Mouse (Mus musculus) lung, embryonic 16.5 days (tissue): ENCODE data around the gene Tcf7l1. TPM values are rescaled to one million over a fixed set of nuclear protein-coding genes. Genes with fewer than 3 reads are reported as not detected.

Experiments used
- ATAC-seq: fragments of 200-750 bp; cut with Nextera tagmentation; 2 replicates; pipeline ENCODE4 v1.8.0; 2017; ENCODE audit warnings: low read depth, mild to moderate bottlenecking, moderate library complexity
- H3K27ac ChIP-seq: fragments of 300-500 bp; sonication (generic); 2 replicates; pipeline ENCODE4 v1.5.1; 2014; ENCODE audit warnings: mild to moderate bottlenecking, control low read depth, low read length
- H3K27me3 ChIP-seq: fragments of 300-500 bp; sonication (generic); 2 replicates; pipeline ENCODE4 v1.6.1; 2014; ENCODE audit warnings: low read depth, low read length, mixed read lengths; ENCODE audit not compliant: control insufficient read depth, insufficient read depth
- H3K36me3 ChIP-seq: fragments of 300-500 bp; sonication (generic); 2 replicates; pipeline ENCODE4 v1.6.1; 2014; ENCODE audit warnings: low read length; ENCODE audit not compliant: control insufficient read depth, insufficient read depth
- H3K4me1 ChIP-seq: fragments of 300-500 bp; sonication (generic); replicated peaks from 2 replicates; pipeline ENCODE4 v1.6.1; 2014; ENCODE audit warnings: low read length, mixed read lengths; ENCODE audit not compliant: control insufficient read depth, insufficient read depth
- H3K4me2 ChIP-seq: fragments of 300-500 bp; sonication (generic); 2 replicates; pipeline ENCODE4 v1.6.1; 2014; ENCODE audit warnings: low read depth, low read length, control low read depth
- H3K4me3 ChIP-seq: fragments of 300-500 bp; sonication (generic); 2 replicates; pipeline ENCODE4 v1.5.1; 2014; ENCODE audit warnings: mild to moderate bottlenecking, low read length, control low read depth
- H3K9ac ChIP-seq: fragments of 300-500 bp; sonication (generic); 2 replicates; pipeline ENCODE4 v1.6.1; 2014; ENCODE audit warnings: low read length, control low read depth
- H3K9me3 ChIP-seq: fragments of 300-500 bp; sonication (generic); 2 replicates; pipeline ENCODE4 v1.6.1; 2016; ENCODE audit warnings: low read length; ENCODE audit not compliant: control insufficient read depth
- WGBS: fragments of 180-500 bp; shearing (Covaris S2); extraction: QIAGEN DNeasy Blood & Tissue Kit; methylation state at CpG from one replicate; pipeline ENCODE4 v1.1.7; 2014; 5-methylcytosine and 5-hydroxymethylcytosine counted together
- polyA plus RNA-seq: library from polyadenylated mRNA; unstranded; fragments of >200 nt; fragmentation: Nextera tagmentation; extraction: Ambion mirVana; gene quantifications from 2 replicates; pipeline ENCODE4 v1.2.1, GENCODE M21; 2015

Tcf7l1 gene
- polyA plus RNA-seq, 1 experiment from 2014 or later: 31.9 TPM

- H3K4me3 ChIP-seq: no peak overlapping the region
- ATAC-seq: no peak
- H3K27ac ChIP-seq: no peak overlapping the region
- H3K4me1 ChIP-seq: peaks cover 5% of the 10 kb centered on the region
- no peak overlapping the region for H3K9ac ChIP-seq
- 76% methylated on average over 3 of the region's 3 CpGs for WGBS
- peaks cover 7% of the 10 kb centered on the region for H3K36me3 ChIP-seq
- no peaks in the 10 kb centered on the region for H3K9me3 ChIP-seq
- no peaks in the 10 kb centered on the region for H3K27me3 ChIP-seq
- H3K4me2 ChIP-seq: no peak overlapping the region
Observed at GRCm38 (mm10) chr6:72636940-72637339, 152.1 kb downstream of the Tcf7l1 start.

GRCm38 (mm10) chr6:72635760-72636431 is 153.2 kb downstream of the Tcf7l1 start:
- Histone ChIP-seq H3K9me3 (no peaks in the 10 kb centered on the region), H3K4me1 (peaks cover 5% of the 10 kb centered on the region), H3K4me2 (0 out of 2 replicates have a peak overlapping the region, but pooled peaks have one; percentile 2), H3K27me3 (no peaks in the 10 kb centered on the region), H3K36me3 (peaks cover 15% of the 10 kb centered on the region), H3K4me3 (no peak overlapping the region), H3K27ac (no peak overlapping the region; the same call in 1 of the 2 replicates), H3K9ac (no peak overlapping the region)
- ATAC-seq: peak; percentile 86
- WGBS: 30% methylated on average over 12 of the region's 12 CpGs

- WGBS: 62% methylated on average over 10 of the region's 10 CpGs
- ATAC-seq: no peak
- H3K27ac ChIP-seq: no peak overlapping the region
- H3K4me2 ChIP-seq: no peak overlapping the region
- peaks cover 20% of the 10 kb centered on the region for H3K36me3 ChIP-seq
- H3K4me1 ChIP-seq: peaks cover 5% of the 10 kb centered on the region
- no peaks in the 10 kb centered on the region for H3K9me3 ChIP-seq
- no peak overlapping the region for H3K9ac ChIP-seq
- no peak overlapping the region for H3K4me3 ChIP-seq
- H3K27me3 ChIP-seq: no peaks in the 10 kb centered on the region
Observed at GRCm38 (mm10) chr6:72634311-72634710, 154.7 kb downstream of the Tcf7l1 start.

GRCm38 (mm10) chr6:72631700-72632099 is 157.4 kb downstream of the Tcf7l1 start:
- no peaks in the 10 kb centered on the region for H3K27me3 ChIP-seq
- peaks cover 42% of the 10 kb centered on the region for H3K36me3 ChIP-seq
- WGBS: 79% methylated on average over 6 of the region's 6 CpGs
- no peak overlapping the region for H3K9ac ChIP-seq
- ATAC-seq: no peak
- H3K9me3 ChIP-seq: no peaks in the 10 kb centered on the region
- no peak overlapping the region for H3K4me3 ChIP-seq
- no peak overlapping the region for H3K4me2 ChIP-seq
- peaks cover 5% of the 10 kb centered on the region for H3K4me1 ChIP-seq
- H3K27ac ChIP-seq: no peak overlapping the region

GRCm38 (mm10) chr6:72630961-72631360 is 158.1 kb downstream of the Tcf7l1 start:
- Histone ChIP-seq H3K36me3 (peaks cover 43% of the 10 kb centered on the region), H3K4me3 (no peak overlapping the region), H3K27me3 (no peaks in the 10 kb centered on the region), H3K27ac (no peak overlapping the region), H3K4me1 (no peaks in the 10 kb centered on the region), H3K9ac (no peak overlapping the region; the same call in 1 of the 2 replicates), H3K4me2 (no peak overlapping the region), H3K9me3 (no peaks in the 10 kb centered on the region)
- WGBS: 87% methylated on average over 14 of the region's 14 CpGs
- no peak for ATAC-seq

- Histone ChIP-seq H3K9ac (no peak overlapping the region), H3K4me2 (no peak overlapping the region), H3K4me1 (no peaks in the 10 kb centered on the region), H3K9me3 (no peaks in the 10 kb centered on the region), H3K27me3 (no peaks in the 10 kb centered on the region), H3K27ac (no peak overlapping the region), H3K36me3 (peaks cover 43% of the 10 kb centered on the region), H3K4me3 (no peak overlapping the region)
- ATAC-seq: no peak
- 64% methylated on average over 2 of the region's 2 CpGs for WGBS
Observed at GRCm38 (mm10) chr6:72630370-72630769, 158.7 kb downstream of the Tcf7l1 start.

- WGBS: 91% methylated on average over 16 of the region's 16 CpGs
- no peaks in the 10 kb centered on the region for H3K27me3 ChIP-seq
- no peak for ATAC-seq
- H3K4me2 ChIP-seq: no peak overlapping the region
- no peaks in the 10 kb centered on the region for H3K9me3 ChIP-seq
- H3K27ac ChIP-seq: no peak overlapping the region
- peaks cover 37% of the 10 kb centered on the region for H3K36me3 ChIP-seq
- H3K9ac ChIP-seq: no peak overlapping the region
- no peak overlapping the region for H3K4me3 ChIP-seq
- no peaks in the 10 kb centered on the region for H3K4me1 ChIP-seq
Observed at GRCm38 (mm10) chr6:72627276-72627675, 161.8 kb downstream of the Tcf7l1 start.

GRCm38 (mm10) chr6:72626391-72626790 is 162.7 kb downstream of the Tcf7l1 start:
- ATAC-seq: no peak
- no peaks in the 10 kb centered on the region for H3K9me3 ChIP-seq
- peaks cover 31% of the 10 kb centered on the region for H3K36me3 ChIP-seq
- no peaks in the 10 kb centered on the region for H3K27me3 ChIP-seq
- no peak overlapping the region for H3K4me2 ChIP-seq
- 85% methylated on average over 7 of the region's 7 CpGs for WGBS
- no peak overlapping the region for H3K4me3 ChIP-seq
- no peak overlapping the region for H3K9ac ChIP-seq
- H3K27ac ChIP-seq: no peak overlapping the region
- H3K4me1 ChIP-seq: peaks cover 2% of the 10 kb centered on the region; the same call in 1 of the 2 replicates

- Histone ChIP-seq H3K4me2 (no peak overlapping the region), H3K36me3 (peaks cover 18% of the 10 kb centered on the region), H3K27me3 (no peaks in the 10 kb centered on the region), H3K4me3 (no peak overlapping the region), H3K4me1 (peaks cover 6% of the 10 kb centered on the region; the same call in 1 of the 2 replicates), H3K9me3 (no peaks in the 10 kb centered on the region), H3K9ac (no peak overlapping the region), H3K27ac (no peak overlapping the region)
- no peak for ATAC-seq
- 83% methylated on average over 8 of the region's 8 CpGs for WGBS
Observed at GRCm38 (mm10) chr6:72623661-72624402, 165.2 kb downstream of the Tcf7l1 start.
